Mouse (Mus musculus) megakaryocyte, embryonic 14.5 days (primary cell): Measurements from ENCODE around the gene Adsl.

Experiments
- FLI1 ChIP-seq: IDR thresholded peaks from 2 replicates; pipeline ENCODE4 v1.6.1; 2012; ENCODE audit warnings: low read length, inconsistent platforms, mixed read lengths
- GATA1 ChIP-seq: IDR thresholded peaks from 3 replicates; pipeline ENCODE4 v1.6.1; 2012; ENCODE audit warnings: mixed read lengths, low read length, inconsistent platforms, borderline replicate concordance

GRCm38 (mm10) chr15:80941468-80942040 is 6.7 kb upstream of the Adsl start:
- no peak for TF ChIP-seq GATA1
- no peak for TF ChIP-seq FLI1
